Mouse (Mus musculus): Measurements from ENCODE around the gene Bag5. TPM values are rescaled to one million over a fixed set of nuclear protein-coding genes. Genes with fewer than 3 reads are reported as not detected.

Bag5 gene
- polyA plus RNA-seq, 1 experiment: 7.7 TPM

DNA sequence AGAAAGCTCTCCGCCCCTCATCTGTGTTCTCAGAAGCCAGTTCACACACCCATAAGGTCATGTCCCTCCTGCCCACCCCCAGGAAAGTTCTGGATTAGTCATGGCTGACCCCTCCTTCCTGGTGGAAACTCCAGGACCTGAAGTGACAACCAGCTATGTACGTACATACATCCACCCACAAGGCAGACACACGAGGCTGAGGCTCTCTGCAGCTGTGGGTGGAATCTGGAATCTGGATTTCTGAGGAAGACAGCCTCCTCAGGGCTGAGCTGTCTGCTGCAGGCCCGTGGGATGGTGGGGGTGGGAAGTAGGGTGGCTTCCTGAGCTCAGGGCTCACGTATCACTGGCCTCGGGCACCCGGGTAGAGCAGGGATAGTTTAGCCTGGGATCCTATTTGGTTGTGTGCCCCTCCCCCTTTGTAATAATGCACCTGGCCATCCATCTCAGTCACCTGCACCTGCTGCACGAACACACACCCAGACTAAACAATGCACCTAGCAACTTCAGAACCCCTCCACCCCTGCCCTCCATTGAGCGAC, 12.1 kb downstream of the Bag5 start:
- Histone ChIP-seq H3K27ac (ENCODE audit: control insufficient read depth, insufficient read depth, low read depth, low read length, poor library complexity) (no peak overlapping the region), H3K4me3 (replicated peaks; ENCODE audit: control insufficient read depth, low read depth, low read length) (no peak overlapping the region), H3K4me1 (ENCODE audit: control insufficient read depth, insufficient read depth, low read length) (no peaks in the 10 kb centered on the region)
- TF ChIP-seq POLR2A (IDR thresholded peaks at IDR 0.05; ENCODE audit: borderline replicate concordance, control insufficient read depth, low read depth, low read length) (no peak), CTCF (IDR thresholded peaks at IDR 0.05; ENCODE audit: control insufficient read depth, insufficient read depth, low read length) (no peak)
- 77% methylated on average over 9 of the region's 9 CpGs for WGBS

DNA sequence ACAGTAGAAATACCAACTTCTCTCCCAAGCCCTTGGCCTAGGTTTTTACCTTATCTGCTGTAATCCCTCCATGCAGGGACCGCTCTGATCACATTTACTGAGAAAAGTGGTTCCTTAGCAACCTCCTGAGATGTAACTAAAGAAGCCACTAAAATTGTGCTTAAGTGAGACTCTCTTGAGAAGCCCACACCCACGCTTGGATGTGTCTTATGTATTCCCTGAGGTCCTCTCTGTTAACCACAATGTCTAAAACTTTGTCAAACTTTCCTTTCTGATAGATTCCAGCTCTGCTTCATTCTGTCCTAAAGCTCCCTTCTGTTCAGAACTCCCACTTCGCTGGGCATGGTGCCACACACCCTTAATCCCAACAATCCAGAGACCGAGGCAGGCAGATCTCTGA, 13.5 kb downstream of the Bag5 start:
- 77% methylated on average over 4 of the region's 4 CpGs for WGBS
- Histone ChIP-seq H3K27ac (ENCODE audit: control insufficient read depth, insufficient read depth, low read depth, low read length, poor library complexity) (no peak overlapping the region), H3K4me1 (ENCODE audit: control insufficient read depth, insufficient read depth, low read length) (no peaks in the 10 kb centered on the region), H3K4me3 (replicated peaks; ENCODE audit: control insufficient read depth, low read depth, low read length) (no peak overlapping the region)
- TF ChIP-seq POLR2A (IDR thresholded peaks at IDR 0.05; ENCODE audit: borderline replicate concordance, control insufficient read depth, low read depth, low read length) (no peak), CTCF (IDR thresholded peaks at IDR 0.05; ENCODE audit: control insufficient read depth, insufficient read depth, low read length) (no peak)

GRCm38 (mm10) chr12:111698346-111698913, 14.6 kb downstream of the Bag5 start:
- TF ChIP-seq CTCF (IDR thresholded peaks at IDR 0.05; ENCODE audit: control insufficient read depth, insufficient read depth, low read length) (no peak), POLR2A (IDR thresholded peaks at IDR 0.05; ENCODE audit: borderline replicate concordance, control insufficient read depth, low read depth, low read length) (no peak)
- H3K4me3 ChIP-seq (replicated peaks; ENCODE audit: control insufficient read depth, low read depth, low read length): no peak overlapping the region
- H3K27ac ChIP-seq (ENCODE audit: control insufficient read depth, insufficient read depth, low read depth, low read length, poor library complexity): no peak overlapping the region
- WGBS: 79% methylated on average over 6 of the region's 6 CpGs
- no peaks in the 10 kb centered on the region for H3K4me1 ChIP-seq (ENCODE audit: control insufficient read depth, insufficient read depth, low read length)

DNA sequence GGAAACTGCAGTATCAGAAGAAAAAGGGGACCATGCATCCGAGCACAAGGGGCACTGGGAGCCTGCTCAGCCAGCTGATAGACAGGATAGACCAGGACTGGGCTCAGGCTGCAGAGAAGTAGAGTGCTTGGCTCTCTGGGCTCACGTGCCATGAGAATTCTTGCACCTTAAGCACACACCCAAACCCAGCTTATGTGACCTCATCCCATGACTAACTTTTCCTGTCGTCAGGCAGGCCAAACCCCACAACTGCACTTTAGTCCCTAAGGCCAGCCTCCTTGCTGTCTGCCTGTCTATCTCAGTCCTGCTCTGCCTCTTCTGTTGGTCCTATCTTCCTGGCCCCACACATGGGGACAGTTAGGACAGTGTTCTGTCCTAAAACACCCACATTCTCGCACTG, 15.3 kb downstream of the Bag5 start:
- H3K4me1 ChIP-seq (ENCODE audit: control insufficient read depth, insufficient read depth, low read length): no peaks in the 10 kb centered on the region
- TF ChIP-seq POLR2A (IDR thresholded peaks at IDR 0.05; ENCODE audit: borderline replicate concordance, control insufficient read depth, low read depth, low read length): no peak
- TF ChIP-seq CTCF (IDR thresholded peaks at IDR 0.05; ENCODE audit: control insufficient read depth, insufficient read depth, low read length): no peak
- no peak overlapping the region for H3K27ac ChIP-seq (ENCODE audit: control insufficient read depth, insufficient read depth, low read depth, low read length, poor library complexity)
- WGBS: 73% methylated on average over 4 of the region's 4 CpGs
- no peak overlapping the region for H3K4me3 ChIP-seq (replicated peaks; ENCODE audit: control insufficient read depth, low read depth, low read length)

DNA sequence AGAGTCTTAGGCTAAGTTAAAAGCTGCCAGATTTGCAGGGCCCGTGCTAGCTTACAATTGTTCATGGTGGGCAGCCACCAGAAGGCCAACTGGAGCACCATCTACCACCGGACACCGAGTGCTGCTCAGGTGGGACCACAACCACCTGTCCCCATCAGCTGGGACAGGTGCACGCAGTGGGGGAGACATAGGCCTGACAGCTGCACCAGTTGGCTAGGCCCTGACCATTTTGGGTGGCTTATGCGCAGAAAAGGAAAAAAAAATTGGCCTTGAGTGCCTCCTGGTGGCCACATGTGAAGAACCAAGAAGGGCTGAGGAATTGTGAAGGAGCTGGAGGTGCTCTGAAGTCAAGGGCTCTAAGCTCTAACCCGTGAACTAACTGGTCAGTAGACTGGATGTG, 16.8 kb downstream of the Bag5 start:
- no peak overlapping the region for H3K27ac ChIP-seq (ENCODE audit: control insufficient read depth, insufficient read depth, low read depth, low read length, poor library complexity)
- 24% methylated on average over 6 of the region's 6 CpGs for WGBS
- TF ChIP-seq POLR2A (IDR thresholded peaks at IDR 0.05; ENCODE audit: borderline replicate concordance, control insufficient read depth, low read depth, low read length): no peak
- peak; percentile 58 for TF ChIP-seq CTCF (IDR thresholded peaks at IDR 0.05; ENCODE audit: control insufficient read depth, insufficient read depth, low read length)
- H3K4me3 ChIP-seq (replicated peaks; ENCODE audit: control insufficient read depth, low read depth, low read length): no peak overlapping the region
- no peaks in the 10 kb centered on the region for H3K4me1 ChIP-seq (ENCODE audit: control insufficient read depth, insufficient read depth, low read length)

DNA sequence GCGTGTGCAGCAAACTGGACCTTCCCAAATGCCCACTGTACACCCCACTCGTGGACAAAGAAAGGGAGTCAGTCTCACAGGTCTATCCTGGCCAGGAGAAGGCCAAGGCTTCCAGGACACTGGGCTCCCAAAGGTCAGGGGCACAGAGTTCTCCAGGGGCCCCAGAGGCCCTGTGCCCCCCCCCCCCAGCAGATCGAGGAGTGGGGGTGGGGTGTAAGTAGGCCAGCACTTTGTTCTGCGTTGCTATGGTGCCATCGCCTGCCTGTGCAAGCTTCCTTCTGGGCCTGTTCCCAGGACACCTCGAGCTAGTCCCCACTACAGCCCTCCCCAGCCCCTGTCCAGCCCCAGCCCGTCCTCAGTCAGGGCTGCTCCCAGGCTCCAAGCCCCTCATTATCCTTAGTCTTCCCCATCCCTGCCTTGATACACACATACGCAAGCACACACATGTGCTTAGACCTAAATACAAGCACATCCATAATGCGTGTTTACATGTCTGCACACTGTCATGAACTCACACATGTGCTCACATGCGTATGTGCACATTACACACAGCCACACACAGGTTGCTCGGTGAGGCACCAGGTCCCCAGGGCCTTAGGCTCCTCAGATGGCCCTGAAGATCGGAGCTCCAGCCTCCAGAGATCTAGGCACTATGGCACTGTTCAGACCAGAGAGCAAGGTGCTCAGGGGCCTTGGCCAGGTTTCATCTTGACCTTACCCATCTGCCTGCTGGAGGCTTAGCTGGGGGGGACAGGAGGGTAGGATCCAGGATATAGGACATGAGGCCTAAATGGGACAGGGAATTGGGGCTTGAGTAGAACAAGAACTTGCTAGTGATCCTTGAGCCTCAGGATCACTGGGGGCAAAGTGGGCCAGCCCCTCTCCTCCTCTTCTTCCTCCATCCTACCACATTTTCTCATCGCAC, 17.9 kb downstream of the Bag5 start:
- Histone ChIP-seq H3K4me3 (replicated peaks; ENCODE audit: control insufficient read depth, low read depth, low read length) (no peak overlapping the region), H3K27ac (ENCODE audit: control insufficient read depth, insufficient read depth, low read depth, low read length, poor library complexity) (no peak overlapping the region), H3K4me1 (ENCODE audit: control insufficient read depth, insufficient read depth, low read length) (no peaks in the 10 kb centered on the region)
- 63% methylated on average over 13 of the region's 13 CpGs for WGBS
- no peak for TF ChIP-seq CTCF (IDR thresholded peaks at IDR 0.05; ENCODE audit: control insufficient read depth, insufficient read depth, low read length)
- TF ChIP-seq POLR2A (IDR thresholded peaks at IDR 0.05; ENCODE audit: borderline replicate concordance, control insufficient read depth, low read depth, low read length): no peak

- Histone ChIP-seq H3K4me3 (replicated peaks; ENCODE audit: control insufficient read depth, low read depth, low read length) (no peak overlapping the region), H3K4me1 (ENCODE audit: control insufficient read depth, insufficient read depth, low read length) (no peaks in the 10 kb centered on the region), H3K27ac (ENCODE audit: control insufficient read depth, insufficient read depth, low read depth, low read length, poor library complexity) (no peak overlapping the region)
- WGBS: 32% methylated on average over 12 of the region's 12 CpGs
- no peak for TF ChIP-seq CTCF (IDR thresholded peaks at IDR 0.05; ENCODE audit: control insufficient read depth, insufficient read depth, low read length)
- TF ChIP-seq POLR2A (IDR thresholded peaks at IDR 0.05; ENCODE audit: borderline replicate concordance, control insufficient read depth, low read depth, low read length): no peak
Measured at GRCm38 (mm10) chr12:111694271-111694781, 18.7 kb downstream of the Bag5 start.
